Mouse (Mus musculus): Measurements from ENCODE around the gene Glra4.

Gene Glra4

GRCm38 (mm10) chrX:136780041-136780440 lies at the start of gene Glra4:
Gene Glra4 (minus strand): TSS chrX:136780141.
- DNase-seq (ENCODE audit: extremely low spot score, low read depth, low spot score), result no peak

DNA sequence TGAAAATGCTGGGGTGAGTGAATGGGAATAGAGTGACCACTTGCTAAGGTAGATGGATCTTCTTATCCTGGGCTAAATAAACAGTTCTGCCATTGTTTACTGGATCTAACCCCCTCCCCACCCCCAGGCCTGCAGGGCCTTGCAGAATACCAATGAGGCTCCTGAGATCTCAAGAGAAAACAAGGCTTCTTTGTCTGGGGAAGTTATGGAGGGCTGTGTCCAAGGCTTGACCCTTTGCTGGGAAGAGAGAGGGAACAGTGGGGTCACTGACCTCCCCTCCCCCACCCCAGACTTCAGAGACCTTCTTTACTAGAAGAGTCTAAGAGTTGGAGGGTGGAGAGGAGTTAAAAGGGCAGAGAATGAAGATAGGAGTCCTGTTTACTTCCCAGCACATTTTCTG lies 48.7 kb upstream of the Glra4 start:
- no peak for DNase-seq (ENCODE audit: extremely low spot score, low read depth, low spot score)

- no peak for DNase-seq (ENCODE audit: extremely low spot score, low read depth, low spot score)
These were observed 45.1 kb upstream of the Glra4 start for GRCm38 (mm10) chrX:136825016-136825415.

- DNase-seq (ENCODE audit: extremely low spot score, low read depth, low spot score), result no peak
These were observed 42.4 kb upstream of the Glra4 start, which contains the start of gene Plp1 for GRCm38 (mm10) chrX:136822371-136822770. Gene Plp1 (plus strand): TSS chrX:136822671.

GRCm38 (mm10) chrX:136820250-136820649 lies 40.3 kb upstream of the Glra4 start:
- peak; percentile 8 for DNase-seq (ENCODE audit: extremely low spot score, low read depth, low spot score)

GRCm38 (mm10) chrX:136819752-136820151 lies 39.8 kb upstream of the Glra4 start:
- DNase-seq (ENCODE audit: extremely low spot score, low read depth, low spot score), result no peak

DNA sequence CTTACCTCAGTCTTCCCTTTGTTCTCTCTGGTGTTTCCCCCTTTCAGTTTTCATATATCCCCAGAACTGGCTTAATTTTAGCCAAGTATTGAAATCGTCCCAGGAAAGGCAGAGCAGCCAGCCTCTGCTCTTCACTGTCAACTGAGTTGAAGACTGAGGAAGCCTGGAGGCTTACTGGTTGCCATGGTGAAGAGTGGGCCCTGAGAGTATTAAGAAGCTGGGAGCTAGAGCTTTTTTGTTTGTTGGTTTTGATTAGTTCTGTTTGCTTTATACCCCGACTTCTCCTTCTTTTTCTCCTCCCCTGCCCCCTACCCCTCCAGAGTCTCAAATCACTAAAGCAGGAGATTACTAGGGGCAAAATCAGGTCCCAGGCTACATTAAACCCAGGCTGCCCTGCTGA lies 17.3 kb upstream of the Glra4 start:
- no peak for DNase-seq (ENCODE audit: extremely low spot score, low read depth, low spot score)

DNA sequence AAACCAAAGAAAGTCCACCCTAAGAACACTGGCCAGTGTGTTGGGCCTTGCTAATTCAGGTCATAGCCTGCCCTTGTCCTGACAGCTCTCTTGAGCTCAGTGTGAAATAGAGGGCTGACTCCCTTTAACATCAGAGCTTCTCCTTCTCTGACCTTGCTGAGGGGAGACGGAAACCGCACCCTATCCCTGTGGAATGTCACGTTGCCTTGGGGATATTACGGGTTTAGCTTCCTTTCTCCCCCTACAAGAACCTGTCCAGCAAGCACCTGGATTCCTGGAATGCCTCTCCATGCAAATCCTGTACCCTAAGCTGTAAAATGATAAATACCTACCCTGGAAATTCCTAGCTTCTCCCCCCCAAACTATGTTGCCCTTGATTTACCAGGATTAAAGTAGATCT lies 9.5 kb upstream of the Glra4 start:
- no peak for DNase-seq (ENCODE audit: extremely low spot score, low read depth, low spot score)

DNA sequence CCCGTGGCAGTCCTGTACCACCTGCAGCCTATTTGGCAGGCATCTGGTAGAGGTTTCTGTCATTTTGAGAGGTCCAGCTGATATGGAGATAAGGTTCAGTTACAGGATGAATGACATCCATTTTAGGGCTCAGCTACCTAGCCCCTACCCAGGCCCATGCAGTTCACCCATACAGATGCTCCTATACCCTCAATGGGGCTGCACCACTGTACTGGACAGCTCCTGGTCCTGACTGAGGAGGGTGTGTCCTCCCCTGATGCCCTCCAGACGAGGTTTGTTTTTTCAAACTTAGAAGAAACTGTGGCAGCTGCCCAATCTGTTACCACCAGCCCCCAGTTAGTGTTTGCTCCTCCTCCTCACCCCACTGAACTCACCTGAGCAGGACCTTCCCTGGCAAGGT lies 679 bp downstream of the Glra4 start:
- DNase-seq (ENCODE audit: extremely low spot score, low read depth, low spot score), result no peak

GRCm38 (mm10) chrX:136778046-136778445 lies 1.9 kb downstream of the Glra4 start:
- DNase-seq (ENCODE audit: extremely low spot score, low read depth, low spot score), result no peak

DNA sequence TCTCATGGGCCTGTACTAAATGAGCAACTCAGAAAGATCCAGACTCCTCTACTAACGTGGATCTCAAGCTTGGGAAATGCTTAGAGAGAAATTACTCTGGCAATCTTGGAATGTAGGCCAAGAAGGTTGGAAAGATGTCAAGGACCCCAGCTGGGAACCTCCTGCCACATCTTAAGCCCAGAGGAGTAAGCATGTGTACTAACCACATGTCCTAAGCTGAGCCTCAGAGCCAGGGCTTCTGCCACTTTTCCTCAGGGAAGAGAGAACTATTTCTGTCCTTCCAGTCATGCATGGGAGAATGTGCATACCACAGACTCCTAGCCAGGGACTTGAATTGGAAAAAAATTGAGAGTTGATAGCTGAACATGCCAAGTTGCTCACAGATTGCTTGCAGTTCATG lies 6.9 kb downstream of the Glra4 start:
- no peak for DNase-seq (ENCODE audit: extremely low spot score, low read depth, low spot score)

DNA sequence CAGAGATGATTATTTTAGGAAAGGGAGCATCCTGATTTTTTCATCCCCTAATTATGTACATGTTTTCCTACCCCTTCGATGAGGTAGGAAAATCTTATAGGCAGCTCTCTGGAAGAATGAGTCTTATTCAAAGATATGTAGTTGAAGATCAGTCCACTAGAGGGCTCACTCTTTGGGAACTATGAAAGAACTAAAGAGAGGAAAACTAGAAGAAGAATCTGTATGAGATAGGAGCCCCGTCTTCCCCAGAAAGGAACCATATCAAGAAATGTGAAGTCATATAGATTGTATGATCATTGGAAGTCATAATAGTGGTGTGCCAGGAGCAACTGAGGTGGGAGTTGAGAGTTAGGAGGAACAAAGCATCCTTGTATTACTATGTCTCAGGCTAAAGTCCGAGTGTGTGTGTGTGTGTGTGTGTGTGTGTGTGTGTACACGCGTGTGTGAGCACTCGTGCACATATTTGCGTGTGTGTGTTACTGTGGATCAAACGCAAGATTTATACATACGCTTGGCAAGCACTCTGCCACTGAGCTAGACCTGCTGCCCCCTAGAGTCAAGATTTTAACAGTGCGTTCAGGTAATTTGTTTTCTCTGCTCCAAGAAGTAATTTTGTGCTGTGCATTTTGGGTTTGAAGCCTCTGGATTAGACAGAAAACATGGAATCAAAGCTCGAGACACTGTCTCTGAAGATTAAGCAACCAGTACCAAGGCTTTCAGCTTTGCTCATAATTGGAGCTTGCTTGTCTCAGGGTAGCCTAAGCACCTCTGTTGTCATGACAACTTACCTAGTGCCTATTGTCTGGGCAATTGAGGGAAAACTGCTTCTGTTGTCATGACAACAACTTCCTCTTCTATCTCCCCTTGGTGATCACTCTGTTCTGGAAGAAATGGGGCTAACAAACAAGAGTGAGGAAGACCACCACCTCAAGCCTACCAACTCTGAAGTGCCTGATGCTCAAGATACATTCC lies 18.6 kb downstream of the Glra4 start:
- DNase-seq (ENCODE audit: extremely low spot score, low read depth, low spot score), result no peak

DNA sequence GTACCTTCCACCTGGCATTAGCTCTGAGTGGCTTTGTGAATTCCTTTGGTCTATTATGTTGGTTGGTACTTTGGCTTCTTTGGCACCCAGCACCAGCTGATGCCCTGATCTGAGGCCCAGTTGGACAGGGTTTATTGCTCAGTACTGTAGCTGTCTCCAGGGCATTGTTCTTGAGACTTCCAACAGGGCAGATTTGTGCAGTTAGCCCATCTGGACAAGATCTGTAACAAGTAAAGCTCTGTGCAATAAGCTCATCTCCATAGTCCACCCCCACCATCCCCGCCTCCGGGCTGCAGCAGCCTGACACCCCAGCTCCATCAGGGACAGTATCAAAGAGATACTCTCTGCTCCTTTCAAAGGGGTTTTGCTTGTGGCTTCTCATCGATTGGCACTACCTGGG lies 24.5 kb downstream of the Glra4 start:
- DNase-seq (ENCODE audit: extremely low spot score, low read depth, low spot score), result no peak

GRCm38 (mm10) chrX:136749329-136749728 lies 30.6 kb downstream of the Glra4 start:
- no peak for DNase-seq (ENCODE audit: extremely low spot score, low read depth, low spot score)

DNA sequence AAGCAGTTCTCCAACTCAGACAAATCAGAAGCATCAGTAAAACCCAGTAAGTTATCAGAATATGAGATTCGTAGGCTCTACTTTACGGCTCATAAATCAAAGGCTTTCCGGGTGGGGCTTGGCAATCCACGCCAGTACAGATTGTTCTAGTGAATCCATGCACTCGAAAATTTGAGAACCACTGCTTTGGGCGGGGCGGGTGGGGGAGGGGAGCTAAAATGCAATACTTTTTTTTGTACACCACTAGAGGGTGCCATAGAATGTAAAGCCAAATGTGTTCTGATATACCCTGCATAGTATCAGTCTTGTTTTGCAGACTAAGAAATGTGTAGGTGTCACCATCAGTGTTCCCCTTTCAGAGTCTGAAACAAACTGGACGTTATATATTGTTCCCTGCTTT lies 35.3 kb downstream of the Glra4 start:
- DNase-seq (ENCODE audit: extremely low spot score, low read depth, low spot score), result no peak

DNA sequence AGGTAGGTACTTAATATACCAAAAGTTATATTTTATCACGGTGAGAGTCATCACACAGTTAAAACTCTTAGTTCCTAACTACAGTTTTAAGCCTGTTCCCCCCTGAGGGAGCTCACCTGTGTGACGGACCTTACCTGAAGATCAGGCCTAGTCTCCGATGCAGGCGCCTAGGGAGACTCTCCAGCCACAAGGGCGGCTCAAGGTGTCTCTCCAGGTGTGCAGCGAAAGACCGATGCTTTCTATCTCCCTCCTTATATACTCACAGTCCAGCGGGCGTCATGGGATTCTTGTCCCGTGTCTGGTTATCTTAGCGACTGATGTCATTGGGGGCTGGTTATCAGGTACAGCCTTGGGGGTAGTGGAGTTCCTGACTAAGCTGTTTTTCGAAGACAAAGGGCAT lies 36.5 kb downstream of the Glra4 start, which contains the start of gene Morf4l2:
Gene Morf4l2, minus strand, starts transcription at position 232 of the 400 bp plus-strand sequence.
- DNase-seq (ENCODE audit: extremely low spot score, low read depth, low spot score), result no peak

GRCm38 (mm10) chrX:136742661-136743103 lies 37.3 kb downstream of the Glra4 start:
- no peak for DNase-seq (ENCODE audit: extremely low spot score, low read depth, low spot score)

- no peak for DNase-seq (ENCODE audit: extremely low spot score, low read depth, low spot score)
These were observed 37.7 kb downstream of the Glra4 start for GRCm38 (mm10) chrX:136742241-136742640.

- no peak for DNase-seq (ENCODE audit: extremely low spot score, low read depth, low spot score)
These were observed 38.2 kb downstream of the Glra4 start for GRCm38 (mm10) chrX:136741651-136742201.

DNA sequence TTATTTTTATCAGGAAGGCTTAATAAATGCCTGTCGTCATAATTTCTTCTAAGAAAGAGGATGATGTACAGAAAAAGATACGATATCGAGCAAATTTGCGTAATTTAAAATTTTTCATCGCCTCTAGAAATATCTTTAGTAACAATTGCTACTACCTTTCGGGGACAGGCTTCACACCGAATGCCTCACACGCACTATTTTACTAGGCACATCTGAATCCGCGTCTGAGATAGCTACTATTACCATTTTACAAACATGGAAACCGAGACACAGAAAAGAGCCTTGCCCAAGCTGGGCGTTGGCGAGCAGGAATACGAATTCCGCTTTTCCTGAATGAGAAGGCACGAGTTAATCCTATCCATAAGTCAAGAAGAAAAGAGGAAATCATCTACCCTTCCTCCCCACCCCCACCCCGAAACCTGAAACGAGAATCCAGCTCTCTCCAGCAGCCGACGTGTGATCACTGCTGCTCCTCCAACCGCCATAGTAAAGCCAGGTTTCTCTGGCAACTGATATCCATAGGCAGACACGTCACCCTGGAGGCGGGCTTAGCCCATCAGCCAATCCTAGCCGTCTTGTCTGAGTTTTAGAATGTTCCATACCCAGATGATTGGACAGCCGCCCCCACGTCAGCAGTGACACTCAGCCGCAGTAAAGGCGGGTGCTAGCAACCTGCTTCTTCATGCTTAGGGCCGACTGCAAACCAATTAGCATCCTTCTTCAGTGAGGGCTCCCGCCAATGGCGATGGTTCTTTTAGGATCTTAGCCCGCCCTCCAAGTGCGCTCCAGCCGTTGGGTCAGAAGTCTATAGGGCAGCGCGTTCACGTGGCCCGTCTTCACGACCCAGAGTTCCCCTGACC lies 38.9 kb downstream of the Glra4 start:
- DNase-seq (ENCODE audit: extremely low spot score, low read depth, low spot score), result peak; percentile 72

- no peak for DNase-seq (ENCODE audit: extremely low spot score, low read depth, low spot score)
These were observed 39.7 kb downstream of the Glra4 start for GRCm38 (mm10) chrX:136740087-136740790.

All from hindlimb bud, embryonic 11.5 days (tissue).